Mouse (Mus musculus) T-helper 1 cell (primary cell): Measurements from ENCODE around the gene Arhgap15.

Source experiments
- in situ Hi-C: fragments of 300-600 bp; cut with MboI, MseI; formaldehyde crosslinking; loops from one replicate; pipeline ENCODE4 v1.15.1; 2025; ENCODE audit warnings: high pct_unique_total_duplicates

Gene Arhgap15

DNA sequence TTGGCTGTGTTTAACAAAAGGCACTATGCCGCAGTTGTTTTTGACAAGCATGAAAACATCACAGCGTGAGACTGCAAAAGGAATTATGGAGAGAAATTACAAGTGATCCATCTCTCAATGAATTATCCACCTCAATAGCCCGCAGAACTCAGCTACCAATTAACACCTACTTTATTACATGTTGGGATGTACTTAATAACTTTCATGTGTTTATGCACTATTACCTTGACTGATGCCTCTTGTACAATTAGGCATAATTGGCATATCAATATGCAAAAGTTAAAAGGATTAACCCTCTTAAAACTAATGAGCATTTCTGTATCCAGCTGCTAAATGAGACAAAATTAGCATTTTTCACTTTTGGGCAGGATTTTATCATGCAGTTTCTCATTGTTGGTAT lies 33.5 kb downstream of the Arhgap15 start:
- in situ Hi-C loops = no loop called here

DNA sequence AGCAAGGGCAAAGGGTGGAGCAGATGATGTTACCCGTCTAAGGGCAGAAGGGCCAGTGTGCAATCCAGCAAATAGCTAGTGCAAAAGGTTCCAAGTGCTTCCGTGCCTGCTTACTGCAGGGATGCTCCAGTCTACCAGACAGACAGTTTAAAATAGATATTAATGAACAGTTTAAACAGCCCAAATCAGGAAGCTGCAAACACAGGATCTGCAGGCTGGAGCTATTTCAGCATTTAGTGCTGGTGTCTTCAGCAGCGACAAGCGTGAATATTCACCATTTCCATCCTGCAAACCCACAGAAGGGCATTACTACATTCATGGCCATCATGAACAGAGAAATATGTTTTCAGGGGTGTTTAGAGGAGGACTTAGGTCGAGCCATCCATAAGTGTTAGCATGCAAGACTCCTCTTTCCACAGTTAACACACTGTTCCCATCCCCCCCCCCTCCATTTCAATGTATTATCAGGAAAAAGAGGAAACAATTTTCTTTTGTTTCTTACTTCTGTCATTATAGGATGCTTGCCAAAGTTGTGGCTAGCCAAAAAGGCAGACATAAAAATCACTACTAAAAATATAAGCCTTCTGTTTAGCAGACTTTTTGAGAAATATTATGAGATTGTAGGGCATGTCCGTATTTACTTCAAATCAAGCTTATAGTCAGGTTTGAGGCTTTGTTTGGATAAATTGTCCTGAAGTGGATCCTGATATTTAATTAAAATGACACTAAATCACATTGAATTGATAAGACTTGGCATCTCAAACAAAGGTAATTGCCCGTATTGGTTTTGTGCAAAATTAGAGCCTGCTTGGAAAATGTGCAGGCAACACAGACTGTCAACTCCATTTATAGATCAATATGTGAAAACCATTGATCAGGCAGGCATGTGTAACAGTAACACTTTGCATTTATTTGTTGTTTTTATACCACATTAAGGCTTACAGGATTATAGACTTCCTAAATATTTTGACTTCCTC lies 35.4 kb downstream of the Arhgap15 start:
- in situ Hi-C loops = no loop called here

DNA sequence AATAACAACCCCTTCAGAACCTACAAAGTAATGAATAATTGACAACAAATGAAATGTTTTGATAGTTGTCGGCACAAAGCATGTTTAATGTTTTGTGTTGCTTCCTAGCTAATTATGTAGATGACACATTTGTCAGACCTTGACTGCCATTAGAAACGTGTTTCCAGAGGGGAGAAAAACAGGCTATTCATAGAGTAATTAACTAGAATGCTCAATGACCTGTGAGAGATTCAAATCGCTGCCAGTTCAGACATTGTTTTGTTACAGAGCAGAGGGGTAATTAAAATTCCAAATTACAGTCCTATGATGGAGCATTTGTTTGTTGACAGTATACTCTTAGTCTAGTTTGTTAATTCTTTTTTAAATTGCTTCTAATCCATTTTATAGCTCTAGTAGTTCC lies 37.5 kb downstream of the Arhgap15 start:
- in situ Hi-C loops = no loop called here

- in situ Hi-C loops = no loop called here
These were observed 38.5 kb downstream of the Arhgap15 start for GRCm38 (mm10) chr2:43787141-43787540.

DNA sequence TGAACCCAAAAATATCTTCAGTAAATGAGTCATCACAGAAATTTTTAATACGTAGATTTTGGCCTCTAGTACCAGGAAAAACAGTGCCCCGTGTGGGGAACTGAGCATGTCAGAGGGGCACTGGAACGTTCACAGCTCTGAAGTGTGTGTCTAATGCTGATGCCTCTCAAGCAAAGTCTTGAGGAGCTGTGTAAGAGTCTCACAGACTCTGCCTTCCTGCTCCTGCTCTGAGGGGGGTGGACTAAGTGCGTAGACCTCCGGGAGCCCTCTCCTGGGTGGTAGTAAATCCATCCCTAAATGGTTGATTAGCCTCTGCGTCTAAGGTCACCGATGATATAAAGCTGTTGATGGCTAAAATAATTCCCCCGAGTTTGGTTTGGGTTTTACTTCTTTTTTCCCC lies 39.9 kb downstream of the Arhgap15 start:
- in situ Hi-C loops = no loop called here

DNA sequence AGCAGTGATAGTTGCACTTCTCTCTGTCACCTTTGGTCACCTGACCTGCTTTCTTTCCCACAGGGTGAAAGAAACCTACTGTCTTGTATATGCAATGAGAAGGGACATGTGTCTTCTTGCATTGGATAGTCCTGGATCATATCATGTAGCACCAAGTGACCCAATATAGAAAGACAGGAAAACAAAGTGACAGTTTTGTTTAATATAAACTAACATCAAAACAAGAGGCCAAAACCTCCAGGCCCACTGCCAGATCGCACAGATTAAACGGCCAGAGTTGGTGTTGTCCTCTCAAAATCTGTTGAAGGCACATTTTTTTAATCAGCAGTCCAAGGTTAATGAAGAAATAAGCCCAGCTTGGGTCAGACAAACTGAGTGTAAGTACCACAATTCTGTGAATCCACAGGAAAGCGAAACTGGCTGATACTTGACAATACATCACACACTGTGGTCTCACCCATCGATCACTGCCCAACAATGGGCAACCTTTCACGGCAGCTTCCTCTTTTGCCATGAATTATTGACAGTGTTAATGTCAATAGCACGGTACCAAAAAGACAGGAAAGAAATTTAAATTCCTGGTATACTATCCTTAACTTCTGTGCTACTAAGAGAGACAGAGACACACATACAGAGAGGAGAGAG lies 41.5 kb downstream of the Arhgap15 start:
- in situ Hi-C loops = no loop called here

- in situ Hi-C loops = no loop called here
These were observed 43.0 kb downstream of the Arhgap15 start for GRCm38 (mm10) chr2:43791575-43791974.

- in situ Hi-C loops = no loop called here
These were observed 44.5 kb downstream of the Arhgap15 start for GRCm38 (mm10) chr2:43793105-43793504.

DNA sequence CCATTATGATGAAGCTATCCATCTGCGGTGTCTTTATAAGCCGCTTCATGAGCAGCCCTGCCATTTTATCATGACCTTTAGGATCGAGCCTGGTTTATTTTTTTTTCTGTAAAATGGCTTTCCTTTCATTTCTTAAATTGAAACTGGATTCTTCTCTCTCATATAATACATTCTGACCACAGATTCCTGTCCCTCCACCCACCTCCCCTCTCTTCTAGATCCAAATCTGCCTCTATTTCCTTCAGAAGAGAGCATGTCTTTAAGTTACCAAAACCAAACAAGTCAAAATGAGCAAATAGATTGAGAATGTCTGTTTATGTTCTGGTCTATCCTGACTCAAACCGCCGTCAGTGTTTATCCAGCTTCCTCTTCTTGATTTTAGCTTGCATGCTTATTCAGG lies 46.1 kb downstream of the Arhgap15 start:
- in situ Hi-C loops = no loop called here

- in situ Hi-C loops = no loop called here
These were observed 47.8 kb downstream of the Arhgap15 start for GRCm38 (mm10) chr2:43796448-43796847.

DNA sequence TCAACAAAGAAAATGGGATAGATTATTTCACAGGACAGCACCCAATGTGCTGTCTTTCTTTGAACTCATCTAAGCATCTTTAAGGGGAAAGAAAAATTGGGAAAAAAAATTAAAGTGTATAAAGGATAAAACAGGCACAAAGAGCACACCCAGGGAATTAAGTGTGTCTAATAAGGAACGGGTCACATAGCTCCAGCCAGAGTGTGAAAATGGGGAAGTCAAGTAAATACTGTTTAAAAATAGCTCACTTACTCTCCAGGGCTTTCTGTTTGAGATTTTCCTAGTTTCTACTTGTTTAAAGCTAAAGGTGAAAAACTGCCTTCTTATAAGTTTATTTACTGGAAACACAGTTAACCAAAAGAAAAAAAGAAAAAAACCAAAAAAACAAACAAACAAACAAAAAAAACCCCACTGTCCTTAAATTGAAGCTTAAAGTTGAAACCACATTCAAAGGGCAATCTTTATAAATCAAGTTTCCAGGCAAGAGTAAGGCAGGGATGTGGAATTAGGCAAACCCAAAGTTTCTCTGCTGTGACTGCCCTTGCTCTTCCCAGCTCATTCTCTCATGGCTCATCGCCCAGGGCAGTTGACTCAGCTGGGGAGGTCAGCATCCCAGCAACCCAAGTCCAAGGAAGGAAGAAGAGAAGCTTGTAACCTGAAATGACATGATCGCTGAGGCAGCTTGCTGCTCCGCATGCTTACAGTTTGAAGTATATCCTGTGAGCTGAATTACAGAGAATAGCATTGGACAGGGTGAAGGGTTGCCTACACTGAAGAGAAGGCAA lies 57.5 kb downstream of the Arhgap15 start:
- in situ Hi-C loops = no loop called here

GRCm38 (mm10) chr2:43815896-43816787 lies 67.5 kb downstream of the Arhgap15 start:
- in situ Hi-C loops = no loop called here

DNA sequence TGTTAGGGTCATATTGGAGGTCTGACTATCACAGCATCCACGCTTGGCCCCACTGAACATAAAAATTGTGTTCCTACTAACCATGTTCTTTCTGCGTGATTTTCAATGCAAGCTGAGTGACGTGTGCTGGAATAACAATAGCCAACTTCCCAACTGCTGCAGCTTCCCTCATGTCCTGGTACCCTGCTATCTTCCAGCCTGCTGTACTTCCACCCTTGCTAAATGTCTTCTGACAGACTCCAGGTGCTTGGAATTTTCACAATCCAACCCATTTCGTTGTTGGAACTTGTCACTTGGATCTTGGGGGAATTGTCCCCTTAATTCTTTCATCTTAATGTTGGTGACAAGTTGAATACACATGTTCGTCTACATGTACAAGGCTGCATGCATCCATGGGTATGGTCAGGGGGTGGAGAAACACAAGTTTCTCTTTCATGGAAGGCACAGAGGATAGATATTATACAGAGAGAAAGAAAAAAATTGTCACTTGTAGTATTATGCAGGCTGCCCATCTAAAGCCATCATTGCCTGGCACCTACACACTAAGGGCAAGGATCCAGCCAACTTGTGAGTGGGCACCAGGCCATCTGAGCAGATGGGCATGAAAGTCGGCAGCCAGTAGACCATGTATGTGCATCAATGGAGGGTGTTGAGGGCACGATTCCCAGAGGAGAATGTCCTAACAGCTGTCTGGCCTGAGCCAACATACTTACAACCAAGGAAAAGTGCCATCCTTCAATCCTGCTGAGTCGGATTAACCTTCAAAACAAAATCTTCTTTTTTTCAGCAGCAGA lies 68.4 kb downstream of the Arhgap15 start:
- in situ Hi-C loops = no loop called here

DNA sequence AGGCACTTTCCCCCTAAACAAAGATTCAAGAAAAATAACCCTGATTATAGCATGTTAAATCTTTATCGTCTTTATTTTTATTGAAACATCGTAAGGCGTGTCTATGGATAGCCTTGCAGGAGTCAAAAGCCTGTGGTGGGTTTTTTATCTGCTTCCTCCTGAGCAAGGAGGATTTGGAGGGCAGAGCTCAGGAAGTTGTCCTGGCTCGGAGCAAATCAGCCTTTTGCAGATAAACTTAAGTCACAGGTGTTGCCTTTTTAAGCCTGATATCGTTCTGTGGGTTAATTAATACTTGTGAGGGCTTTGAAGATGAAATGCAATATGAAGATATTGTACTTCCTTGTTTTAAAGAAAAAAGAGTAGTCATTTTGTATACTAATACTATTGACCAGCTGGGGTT lies 87.3 kb downstream of the Arhgap15 start:
- in situ Hi-C loops = no loop called here

GRCm38 (mm10) chr2:43841644-43842043 lies 93.0 kb downstream of the Arhgap15 start:
- in situ Hi-C loops = no loop called here

- in situ Hi-C loops = loop anchor here (10.0 kb wide), 1 partner anchor 126 kb away; no protein-coding TSS in a partner anchor
These were observed 102.6 kb downstream of the Arhgap15 start for GRCm38 (mm10) chr2:43851195-43851594.

DNA sequence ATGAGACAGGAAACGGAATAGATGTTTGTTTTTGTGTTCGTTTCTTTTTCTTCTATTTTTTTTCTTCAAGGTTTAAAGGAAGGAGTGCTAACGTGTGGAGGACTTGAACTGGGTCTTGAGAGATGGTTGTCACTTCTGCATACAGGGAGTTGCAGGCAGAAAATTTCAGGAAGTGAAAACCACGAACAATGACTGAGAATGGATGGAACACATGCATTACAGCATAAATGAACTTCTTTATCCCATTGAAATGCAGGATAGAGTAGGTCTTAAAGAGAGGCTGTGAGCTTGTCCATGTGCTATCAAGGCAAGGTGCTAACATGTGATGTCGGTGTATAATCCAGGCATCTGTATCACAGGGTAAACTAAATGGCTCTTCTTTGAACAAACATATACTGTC lies 114.1 kb downstream of the Arhgap15 start:
- in situ Hi-C loops = no loop called here

- in situ Hi-C loops = loop anchor here (5.0 kb wide), 1 partner anchor 180 kb away; no protein-coding TSS in a partner anchor
These were observed 153.9 kb downstream of the Arhgap15 start for GRCm38 (mm10) chr2:43902403-43902973.

- in situ Hi-C loops = no loop called here
These were observed 158.9 kb downstream of the Arhgap15 start for GRCm38 (mm10) chr2:43907496-43907895.

DNA sequence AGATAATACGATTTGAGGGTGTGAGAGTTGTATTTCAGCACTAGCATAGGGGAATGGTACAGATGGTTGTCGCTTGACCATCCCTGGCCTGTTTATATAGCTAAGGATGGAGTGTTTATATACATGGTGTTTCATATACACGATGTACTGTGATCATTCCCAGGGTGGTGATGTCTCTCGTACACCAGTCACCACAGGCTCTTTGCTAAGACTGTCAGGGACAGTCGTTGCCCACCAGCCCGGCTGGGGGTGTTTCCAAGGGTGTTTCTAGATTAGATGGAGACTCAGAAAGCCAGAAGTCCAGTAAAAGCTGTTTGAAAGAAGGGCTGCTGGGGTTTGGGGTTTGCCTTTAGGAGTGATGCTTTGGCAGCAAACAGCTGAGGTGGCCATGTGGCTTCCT lies 165.5 kb downstream of the Arhgap15 start:
- in situ Hi-C loops = no loop called here
